Mouse (Mus musculus) adrenal gland, adult (tissue): ENCODE data around the gene Gm20929.
"Not testable (repeated sequence)": the region's sequence is repeated elsewhere in the genome, so short reads cannot be mapped to it uniquely, and the experiment has no call there.

Experiments
- DNase-seq, 2 experiments: peaks; one replicate each; pipeline ENCODE4 v3.0.0; 2022 to 2023; ENCODE audit warnings: low spot score in 1 of 2; ENCODE audit not compliant: inconsistent age in 2 of 2

Gene Gm20929

DNA sequence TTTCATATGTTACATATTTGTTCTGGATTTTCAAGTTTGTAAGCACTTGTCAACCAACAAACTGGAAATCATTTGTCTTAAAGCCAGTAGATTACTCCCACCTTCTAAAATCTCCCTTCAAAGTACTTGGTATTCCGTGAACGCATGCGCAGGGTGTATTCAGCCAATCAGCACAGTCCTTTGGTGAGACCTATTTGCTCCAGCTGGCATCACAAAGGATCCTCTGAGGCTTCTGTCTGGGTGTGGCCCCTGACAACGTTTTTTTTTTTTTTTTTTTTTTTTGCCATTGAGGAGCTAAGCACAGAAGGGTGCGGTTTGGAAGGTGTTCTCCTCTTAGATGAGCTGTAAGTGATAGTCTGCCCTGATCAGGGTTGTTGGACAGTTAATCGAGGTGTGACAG, at the start of gene Gm20929:
Gene Gm20929 (plus strand): TSS at position 301 of the 400 bp plus-strand sequence.
- not testable (repeated sequence) for DNase-seq
